Mouse (Mus musculus): ENCODE results near the gene Gata2. TPM values are rescaled to one million over a fixed set of nuclear protein-coding genes. Genes with fewer than 3 reads are reported as not detected.

The Gata2 gene
- polyA plus RNA-seq, 1 experiment from 2014 or later = 1.5 TPM

DNA sequence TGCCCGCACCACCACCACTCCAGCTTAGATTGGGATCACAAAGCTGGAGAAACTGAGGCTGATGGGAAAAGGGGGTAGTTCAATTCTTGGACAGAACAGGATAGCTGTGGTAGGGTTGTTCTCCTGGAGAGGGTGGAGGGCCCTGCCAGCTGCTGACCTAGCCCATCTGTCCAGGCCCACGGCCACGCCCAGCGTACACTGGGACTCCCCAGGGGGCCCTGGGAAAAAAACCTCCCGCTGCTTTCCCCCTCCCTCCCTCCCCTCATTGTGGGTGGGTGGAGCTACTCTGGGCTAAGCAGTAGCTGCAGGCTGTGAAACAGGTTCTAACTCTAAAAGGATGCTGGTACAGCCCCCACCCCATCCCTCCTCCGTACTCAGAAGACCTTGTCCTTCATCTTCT lies 22.1 kb downstream of the Gata2 start:
- Histone ChIP-seq H3K9ac (ENCODE audit: low read length) (no peak overlapping the region), H3K36me3 (ENCODE audit: control insufficient read depth, insufficient read depth, low read length) (no peaks in the 10 kb centered on the region), H3K27me3 (replicated peaks; ENCODE audit: control insufficient read depth, insufficient read depth, low read length) (no peaks in the 10 kb centered on the region), H3K4me1 (ENCODE audit: control insufficient read depth, insufficient read depth, low read length) (no peaks in the 10 kb centered on the region), H3K9me3 (replicated peaks; ENCODE audit: control insufficient read depth, low read length) (no peaks in the 10 kb centered on the region), H3K4me3 (ENCODE audit: low read depth, low read length) (no peak overlapping the region), H3K4me2 (ENCODE audit: low read length) (no peak overlapping the region), H3K27ac (ENCODE audit: low read depth, low read length) (no peak overlapping the region)
- DNase-seq (ENCODE audit: low spot score) = no peak
- 47% methylated on average over 6 of the region's 6 CpGs for WGBS
- ATAC-seq = no peak

- 69% methylated on average over 4 of the region's 4 CpGs for WGBS
- DNase-seq (ENCODE audit: low spot score) (no peak), ATAC-seq (no peak)
- no peak overlapping the region for H3K27ac ChIP-seq (ENCODE audit: low read depth, low read length)
- no peak overlapping the region for H3K4me2 ChIP-seq (ENCODE audit: low read length)
- H3K4me1 ChIP-seq (ENCODE audit: control insufficient read depth, insufficient read depth, low read length) = no peaks in the 10 kb centered on the region
- no peak overlapping the region for H3K9ac ChIP-seq (ENCODE audit: low read length)
- no peak overlapping the region for H3K4me3 ChIP-seq (ENCODE audit: low read depth, low read length)
- no peaks in the 10 kb centered on the region for H3K27me3 ChIP-seq (replicated peaks; ENCODE audit: control insufficient read depth, insufficient read depth, low read length)
- H3K36me3 ChIP-seq (ENCODE audit: control insufficient read depth, insufficient read depth, low read length) = no peaks in the 10 kb centered on the region
- H3K9me3 ChIP-seq (replicated peaks; ENCODE audit: control insufficient read depth, low read length) = no peaks in the 10 kb centered on the region
Measured at GRCm38 (mm10) chr6:88216199-88216598, 22.5 kb downstream of the Gata2 start.

- Histone ChIP-seq H3K4me2 (ENCODE audit: low read length) (no peak overlapping the region), H3K9me3 (replicated peaks; ENCODE audit: control insufficient read depth, low read length) (no peaks in the 10 kb centered on the region), H3K36me3 (ENCODE audit: control insufficient read depth, insufficient read depth, low read length) (no peaks in the 10 kb centered on the region), H3K9ac (ENCODE audit: low read length) (no peak overlapping the region), H3K4me3 (ENCODE audit: low read depth, low read length) (no peak overlapping the region), H3K27ac (ENCODE audit: low read depth, low read length) (no peak overlapping the region), H3K4me1 (ENCODE audit: control insufficient read depth, insufficient read depth, low read length) (no peaks in the 10 kb centered on the region), H3K27me3 (replicated peaks; ENCODE audit: control insufficient read depth, insufficient read depth, low read length) (no peaks in the 10 kb centered on the region)
- ATAC-seq (no peak), DNase-seq (ENCODE audit: low spot score) (no peak)
- 2% methylated on average over 4 of the region's 4 CpGs for WGBS
Measured at GRCm38 (mm10) chr6:88219094-88219493, 25.4 kb downstream of the Gata2 start.

DNA sequence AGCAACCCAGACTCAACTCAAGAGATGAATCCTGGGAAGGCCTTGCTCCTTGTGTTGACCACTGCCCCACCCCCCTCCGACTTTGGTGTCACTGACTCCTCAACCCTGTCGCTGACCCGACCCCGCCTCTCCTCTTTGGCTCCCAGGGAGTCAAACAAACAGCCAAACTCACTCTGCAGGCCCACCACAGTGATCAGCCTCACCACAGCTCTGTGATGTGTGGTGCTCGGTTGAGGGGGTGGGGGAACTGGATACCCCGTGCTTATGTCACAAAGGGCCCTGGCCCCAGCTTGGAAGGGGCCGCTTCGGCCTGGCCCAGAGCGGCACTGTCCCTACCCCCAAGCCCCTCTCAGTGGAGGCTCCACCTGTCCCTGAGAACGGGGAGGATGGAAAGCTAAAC lies 28.3 kb downstream of the Gata2 start, which contains the start of gene Dnajb8:
Gene Dnajb8, plus strand, starts transcription at position 301 of the 400 bp plus-strand sequence.
- Histone ChIP-seq H3K27ac (ENCODE audit: low read depth, low read length) (no peak within 1 kb of the TSS), H3K4me3 (ENCODE audit: low read depth, low read length) (no peak within 1 kb of the TSS), H3K4me2 (ENCODE audit: low read length) (no peak within 1 kb of the TSS), H3K9ac (ENCODE audit: low read length) (no peak within 1 kb of the TSS), H3K36me3 (ENCODE audit: control insufficient read depth, insufficient read depth, low read length) (no peaks in the 10 kb centered on the region), H3K27me3 (replicated peaks; ENCODE audit: control insufficient read depth, insufficient read depth, low read length) (no peaks in the 10 kb centered on the region), H3K4me1 (ENCODE audit: control insufficient read depth, insufficient read depth, low read length) (0 out of 2 replicates have a peak, but pooled peaks cover 3% of the 10 kb centered on the region), H3K9me3 (replicated peaks; ENCODE audit: control insufficient read depth, low read length) (no peaks in the 10 kb centered on the region)
- ATAC-seq (no peak), DNase-seq (ENCODE audit: low spot score) (no peak)
- WGBS = 59% methylated on average over 10 of the region's 10 CpGs

- WGBS = 19% methylated on average over 5 of the region's 5 CpGs
- H3K9ac ChIP-seq (ENCODE audit: low read length) = no peak overlapping the region
- ATAC-seq (peak; percentile 44; the same call in 1 of the 2 replicates), DNase-seq (ENCODE audit: low spot score) (no peak)
- no peak overlapping the region for H3K27ac ChIP-seq (ENCODE audit: low read depth, low read length)
- no peak overlapping the region for H3K4me2 ChIP-seq (ENCODE audit: low read length)
- no peak overlapping the region for H3K4me3 ChIP-seq (ENCODE audit: low read depth, low read length)
- H3K27me3 ChIP-seq (replicated peaks; ENCODE audit: control insufficient read depth, insufficient read depth, low read length) = no peaks in the 10 kb centered on the region
- H3K4me1 ChIP-seq (ENCODE audit: control insufficient read depth, insufficient read depth, low read length) = 0 out of 2 replicates have a peak, but pooled peaks cover 3% of the 10 kb centered on the region
- no peaks in the 10 kb centered on the region for H3K9me3 ChIP-seq (replicated peaks; ENCODE audit: control insufficient read depth, low read length)
- no peaks in the 10 kb centered on the region for H3K36me3 ChIP-seq (ENCODE audit: control insufficient read depth, insufficient read depth, low read length)
Measured at GRCm38 (mm10) chr6:88226570-88226994, 32.9 kb downstream of the Gata2 start.

DNA sequence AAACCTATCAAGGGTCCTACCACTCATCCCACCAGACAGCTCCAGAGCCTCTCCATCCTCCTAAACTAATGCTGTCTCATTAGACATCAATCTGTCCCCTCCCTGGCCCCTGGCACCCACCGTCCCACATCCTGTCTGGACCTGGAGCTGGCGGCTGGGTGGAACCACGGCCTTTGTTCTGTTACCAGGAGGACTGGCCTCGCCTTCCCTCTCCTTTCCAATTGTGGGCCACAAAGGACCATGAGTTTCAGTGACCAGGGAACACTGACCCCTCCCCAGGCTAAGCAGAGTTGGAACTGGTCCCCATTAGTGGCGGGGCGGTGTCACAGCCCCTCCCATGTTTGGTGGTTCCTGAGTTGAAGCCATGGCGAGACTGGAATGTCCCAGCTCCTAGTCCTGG lies 33.8 kb downstream of the Gata2 start:
- DNase-seq (ENCODE audit: low spot score) (no peak), ATAC-seq (no peak)
- WGBS = 62% methylated on average over 7 of the region's 7 CpGs
- H3K27ac ChIP-seq (ENCODE audit: low read depth, low read length) = no peak overlapping the region
- no peaks in the 10 kb centered on the region for H3K9me3 ChIP-seq (replicated peaks; ENCODE audit: control insufficient read depth, low read length)
- H3K4me3 ChIP-seq (ENCODE audit: low read depth, low read length) = no peak overlapping the region
- H3K36me3 ChIP-seq (ENCODE audit: control insufficient read depth, insufficient read depth, low read length) = no peaks in the 10 kb centered on the region
- H3K4me2 ChIP-seq (ENCODE audit: low read length) = no peak overlapping the region
- 0 out of 2 replicates have a peak, but pooled peaks cover 3% of the 10 kb centered on the region for H3K4me1 ChIP-seq (ENCODE audit: control insufficient read depth, insufficient read depth, low read length)
- H3K27me3 ChIP-seq (replicated peaks; ENCODE audit: control insufficient read depth, insufficient read depth, low read length) = no peaks in the 10 kb centered on the region
- no peak overlapping the region for H3K9ac ChIP-seq (ENCODE audit: low read length)

- no peak overlapping the region for H3K4me2 ChIP-seq (ENCODE audit: low read length)
- DNase-seq (ENCODE audit: low spot score) = no peak
- H3K9ac ChIP-seq (ENCODE audit: low read length) = no peak overlapping the region
- 0 out of 2 replicates have a peak, but pooled peaks cover 3% of the 10 kb centered on the region for H3K4me1 ChIP-seq (ENCODE audit: control insufficient read depth, insufficient read depth, low read length)
- no peaks in the 10 kb centered on the region for H3K36me3 ChIP-seq (ENCODE audit: control insufficient read depth, insufficient read depth, low read length)
- H3K4me3 ChIP-seq (ENCODE audit: low read depth, low read length) = no peak overlapping the region
- H3K27me3 ChIP-seq (replicated peaks; ENCODE audit: control insufficient read depth, insufficient read depth, low read length) = no peaks in the 10 kb centered on the region
- no peak overlapping the region for H3K27ac ChIP-seq (ENCODE audit: low read depth, low read length)
- WGBS = 87% methylated on average over 12 of the region's 12 CpGs
- no peak for ATAC-seq
- no peaks in the 10 kb centered on the region for H3K9me3 ChIP-seq (replicated peaks; ENCODE audit: control insufficient read depth, low read length)
Measured at GRCm38 (mm10) chr6:88229221-88229620, 35.5 kb downstream of the Gata2 start.

GRCm38 (mm10) chr6:88231821-88232220 lies 38.1 kb downstream of the Gata2 start:
- WGBS = 85% methylated on average over 7 of the region's 7 CpGs
- H3K4me2 ChIP-seq (ENCODE audit: low read length) = no peak overlapping the region
- no peak overlapping the region for H3K9ac ChIP-seq (ENCODE audit: low read length)
- peaks cover 5% of the 10 kb centered on the region; the same call in 1 of the 2 replicates for H3K4me1 ChIP-seq (ENCODE audit: control insufficient read depth, insufficient read depth, low read length)
- no peaks in the 10 kb centered on the region; the same call in 1 of the 2 replicates for H3K27me3 ChIP-seq (replicated peaks; ENCODE audit: control insufficient read depth, insufficient read depth, low read length)
- ATAC-seq = no peak
- H3K9me3 ChIP-seq (replicated peaks; ENCODE audit: control insufficient read depth, low read length) = no peaks in the 10 kb centered on the region
- H3K27ac ChIP-seq (ENCODE audit: low read depth, low read length) = no peak overlapping the region
- no peaks in the 10 kb centered on the region for H3K36me3 ChIP-seq (ENCODE audit: control insufficient read depth, insufficient read depth, low read length)
- DNase-seq (ENCODE audit: low spot score) = no peak
- H3K4me3 ChIP-seq (ENCODE audit: low read depth, low read length) = no peak overlapping the region

- H3K27me3 ChIP-seq (replicated peaks; ENCODE audit: control insufficient read depth, insufficient read depth, low read length) = no peaks in the 10 kb centered on the region; the same call in 1 of the 2 replicates
- ATAC-seq = no peak
- no peak for DNase-seq (ENCODE audit: low spot score)
- no peak overlapping the region for H3K4me2 ChIP-seq (ENCODE audit: low read length)
- H3K36me3 ChIP-seq (ENCODE audit: control insufficient read depth, insufficient read depth, low read length) = no peaks in the 10 kb centered on the region
- H3K9ac ChIP-seq (ENCODE audit: low read length) = no peak overlapping the region
- H3K27ac ChIP-seq (ENCODE audit: low read depth, low read length) = no peak overlapping the region
- H3K4me1 ChIP-seq (ENCODE audit: control insufficient read depth, insufficient read depth, low read length) = peaks cover 5% of the 10 kb centered on the region; the same call in 1 of the 2 replicates
- no peak overlapping the region for H3K4me3 ChIP-seq (ENCODE audit: low read depth, low read length)
- H3K9me3 ChIP-seq (replicated peaks; ENCODE audit: control insufficient read depth, low read length) = no peaks in the 10 kb centered on the region
- WGBS = 55% methylated on average over 6 of the region's 6 CpGs
Measured at GRCm38 (mm10) chr6:88232221-88232620, 38.5 kb downstream of the Gata2 start.

Measured in forebrain, embryonic 14.5 days (tissue).